Mouse (Mus musculus): Measurements from ENCODE around the gene Atp4b. TPM values are rescaled to one million over a fixed set of nuclear protein-coding genes. Genes with fewer than 3 reads are reported as not detected.

Gene Atp4b
- not detected in 2 replicates for polyA plus RNA-seq (2012; rRNA removed)

GRCm38 (mm10) chr8:13396725-13397124 is at the start of gene Atp4b:
Gene Atp4b, minus strand, starts transcription at chr8:13396825.

GRCm38 (mm10) chr8:13434889-13435288 is 38.3 kb upstream of the Atp4b start, which contains the start of gene Tmem255b:
Gene Tmem255b, plus strand, starts transcription at chr8:13435189.

GRCm38 (mm10) chr8:13404666-13405131 is 8.1 kb upstream of the Atp4b start, which contains the start of gene Grk1:
Gene Grk1, plus strand, starts transcription at chr8:13405081.

GRCm38 (mm10) chr8:13338255-13338860 is 58.3 kb downstream of the Atp4b start, which contains the start of gene Tfdp1:
Gene Tfdp1, plus strand, starts transcription at chr8:13338751.

Other genes with a start within 250 kb of the Atp4b start
- gene Lamp1, start 237.7 kb downstream of the Atp4b start, polyA plus RNA-seq (2012; rRNA removed): 238 and 256 TPM in 2 replicates
- 13.3 and 16.8 TPM in 2 replicates for gene Grtp1, start 196.2 kb downstream of the Atp4b start, polyA plus RNA-seq (2012; rRNA removed)
- 0.14 and 0.79 TPM in 2 replicates for gene Adprhl1, start 142.7 kb downstream of the Atp4b start, polyA plus RNA-seq (2012; rRNA removed)
- gene Dcun1d2, start 108.7 kb downstream of the Atp4b start, polyA plus RNA-seq (2012; rRNA removed): 38.2 and 44.7 TPM in 2 replicates
- 35.8 and 37.3 TPM in 2 replicates for gene Tmco3, start 108.6 kb downstream of the Atp4b start, polyA plus RNA-seq (2012; rRNA removed)
- 168 and 188 TPM in 2 replicates for gene Tfdp1, start 58.1 kb downstream of the Atp4b start, polyA plus RNA-seq (2012; rRNA removed)
- 0.10 and 0.11 TPM in 2 replicates for gene Grk1, start 8.3 kb upstream of the Atp4b start, polyA plus RNA-seq (2012; rRNA removed)
- 0.15 and 0.31 TPM in 2 replicates for gene Tmem255b, start 38.4 kb upstream of the Atp4b start, polyA plus RNA-seq (2012; rRNA removed)
- gene Gas6, start 97.7 kb upstream of the Atp4b start, polyA plus RNA-seq (2012; rRNA removed): 30.1 and 35.9 TPM in 2 replicates
- not detected in 2 replicates for gene 1700029H14Rik, start 165.6 kb upstream of the Atp4b start, polyA plus RNA-seq (2012; rRNA removed)